Mouse (Mus musculus): ENCODE data around the gene Stim2. TPM values are rescaled to one million over a fixed set of nuclear protein-coding genes. Genes with fewer than 3 reads are reported as not detected.

Gene Stim2
- polyA plus RNA-seq, 1 experiment from 2014 or later, result 19.6 TPM

DNA sequence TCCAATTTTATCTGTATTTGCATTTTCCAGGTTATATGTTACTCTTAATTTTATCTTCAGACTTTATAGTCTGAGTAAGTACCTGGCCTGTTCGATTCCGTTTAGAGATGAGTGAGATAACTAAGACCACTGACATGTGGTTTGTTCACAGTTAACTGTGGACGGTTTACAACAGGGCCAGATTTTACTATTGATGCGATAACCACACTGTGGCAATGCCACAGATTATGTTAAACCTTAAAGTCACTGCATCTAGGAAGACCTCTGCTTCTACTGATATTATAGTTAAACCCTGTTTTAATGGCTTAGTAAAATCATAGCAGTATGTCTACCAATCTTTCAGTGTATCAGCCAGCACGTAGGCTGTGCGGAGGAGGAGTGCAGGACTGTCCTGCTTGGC is 53.9 kb downstream of the Stim2 start:
- Histone ChIP-seq H3K4me1 (peaks cover 16% of the 10 kb centered on the region), H3K36me3 (peaks cover 14% of the 10 kb centered on the region; the same call in 1 of the 2 replicates), H3K4me2 (no peak overlapping the region), H3K9ac (no peak overlapping the region), H3K9me3 (replicated peaks) (no peaks in the 10 kb centered on the region), H3K27me3 (no peaks in the 10 kb centered on the region), H3K4me3 (replicated peaks) (no peak overlapping the region), H3K27ac (no peak overlapping the region)
- ATAC-seq (replicated peaks; ENCODE audit: low FRiP score), result no peak
- 80% methylated on average over 6 of the region's 6 CpGs for WGBS

GRCm38 (mm10) chr5:54053673-54054366 is 55.5 kb downstream of the Stim2 start:
- Histone ChIP-seq H3K27ac (no peak overlapping the region), H3K4me3 (replicated peaks) (no peak overlapping the region), H3K36me3 (peaks cover 25% of the 10 kb centered on the region), H3K4me1 (peaks cover 16% of the 10 kb centered on the region), H3K27me3 (no peaks in the 10 kb centered on the region), H3K9me3 (replicated peaks) (0 out of 2 replicates have a peak, but pooled peaks cover 2% of the 10 kb centered on the region), H3K9ac (no peak overlapping the region), H3K4me2 (no peak overlapping the region)
- 73% methylated on average over 7 of the region's 7 CpGs for WGBS
- ATAC-seq (replicated peaks; ENCODE audit: low FRiP score), result no peak

DNA sequence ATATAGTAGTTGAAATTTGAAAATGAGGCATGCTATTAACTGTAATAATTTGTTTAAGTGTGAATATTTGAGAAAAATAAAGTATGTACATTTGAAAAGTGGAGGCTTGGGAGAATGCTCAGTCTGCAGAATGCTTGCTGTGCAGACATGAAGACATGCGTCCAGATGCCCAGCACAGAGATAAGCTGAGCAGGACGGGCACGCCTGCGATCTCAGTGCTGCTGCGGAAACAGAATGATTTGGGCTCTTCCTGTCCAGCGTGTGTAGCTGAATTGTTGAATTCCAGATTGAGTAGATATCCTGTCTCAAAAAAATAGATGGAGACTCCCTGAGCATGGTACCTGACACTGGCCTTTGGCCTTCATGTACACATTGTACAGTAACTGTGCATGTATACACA is 58.0 kb downstream of the Stim2 start:
- Histone ChIP-seq H3K4me1 (no peaks in the 10 kb centered on the region), H3K4me3 (replicated peaks) (no peak overlapping the region), H3K27ac (no peak overlapping the region), H3K4me2 (no peak overlapping the region), H3K9me3 (replicated peaks) (0 out of 2 replicates have a peak, but pooled peaks cover 2% of the 10 kb centered on the region), H3K27me3 (no peaks in the 10 kb centered on the region), H3K36me3 (peaks cover 25% of the 10 kb centered on the region), H3K9ac (no peak overlapping the region)
- 78% methylated on average over 6 of the region's 6 CpGs for WGBS
- ATAC-seq (replicated peaks; ENCODE audit: low FRiP score), result no peak

- H3K36me3 ChIP-seq, result peaks cover 22% of the 10 kb centered on the region
- H3K27ac ChIP-seq, result no peak overlapping the region
- H3K4me1 ChIP-seq, result 0 out of 2 replicates have a peak, but pooled peaks cover 2% of the 10 kb centered on the region
- H3K4me2 ChIP-seq, result no peak overlapping the region
- no peak overlapping the region for H3K9ac ChIP-seq
- no peak overlapping the region for H3K4me3 ChIP-seq (replicated peaks)
- 75% methylated on average over 6 of the region's 6 CpGs for WGBS
- 0 out of 2 replicates have a peak, but pooled peaks cover 2% of the 10 kb centered on the region for H3K9me3 ChIP-seq (replicated peaks)
- no peak for ATAC-seq (replicated peaks; ENCODE audit: low FRiP score)
- no peaks in the 10 kb centered on the region for H3K27me3 ChIP-seq
These were observed 61.7 kb downstream of the Stim2 start for GRCm38 (mm10) chr5:54059998-54060397.

DNA sequence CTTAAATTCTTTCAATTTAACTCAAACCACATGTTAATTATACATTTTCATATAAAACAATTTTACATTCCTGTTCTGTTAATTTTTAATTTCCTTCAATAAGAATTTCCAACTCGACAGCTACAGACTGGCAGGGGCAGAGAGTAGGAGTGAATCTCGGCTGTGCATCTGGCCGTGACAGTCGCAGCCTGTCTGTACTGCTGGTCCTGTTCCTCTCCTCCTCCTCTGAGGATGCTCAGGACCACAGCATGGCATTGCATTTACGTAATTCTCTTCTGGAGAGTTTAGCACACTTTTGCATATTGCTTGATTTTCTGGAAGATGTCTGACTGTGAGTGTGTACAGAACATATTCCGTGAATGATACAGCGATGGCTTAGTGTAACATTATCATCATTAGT is 63.8 kb downstream of the Stim2 start:
- WGBS, result 63% methylated on average over 7 of the region's 7 CpGs
- H3K4me3 ChIP-seq (replicated peaks), result no peak overlapping the region
- H3K36me3 ChIP-seq, result peaks cover 11% of the 10 kb centered on the region
- H3K27ac ChIP-seq, result no peak overlapping the region
- H3K9ac ChIP-seq, result no peak overlapping the region
- H3K4me2 ChIP-seq, result no peak overlapping the region
- H3K27me3 ChIP-seq, result no peaks in the 10 kb centered on the region
- ATAC-seq (replicated peaks; ENCODE audit: low FRiP score), result no peak; the same call in 1 of the 2 replicates
- 0 out of 2 replicates have a peak, but pooled peaks cover 2% of the 10 kb centered on the region for H3K9me3 ChIP-seq (replicated peaks)
- 0 out of 2 replicates have a peak, but pooled peaks cover 2% of the 10 kb centered on the region for H3K4me1 ChIP-seq

- Histone ChIP-seq H3K27me3 (no peaks in the 10 kb centered on the region), H3K4me3 (replicated peaks) (no peak overlapping the region), H3K4me1 (peaks cover under 1% of the 10 kb centered on the region; the same call in 1 of the 2 replicates), H3K36me3 (no peaks in the 10 kb centered on the region), H3K9me3 (replicated peaks) (no peaks in the 10 kb centered on the region), H3K4me2 (no peak overlapping the region), H3K27ac (no peak overlapping the region), H3K9ac (no peak overlapping the region)
- 90% methylated on average over 3 of the region's 3 CpGs for WGBS
- ATAC-seq (replicated peaks; ENCODE audit: low FRiP score), result no peak
These were observed 69.3 kb downstream of the Stim2 start for GRCm38 (mm10) chr5:54067591-54067990.

GRCm38 (mm10) chr5:54070549-54070948 is 72.2 kb downstream of the Stim2 start:
- H3K36me3 ChIP-seq, result no peaks in the 10 kb centered on the region
- ATAC-seq (replicated peaks; ENCODE audit: low FRiP score), result no peak
- no peaks in the 10 kb centered on the region for H3K27me3 ChIP-seq
- no peaks in the 10 kb centered on the region for H3K9me3 ChIP-seq (replicated peaks)
- no peak overlapping the region for H3K9ac ChIP-seq
- H3K4me1 ChIP-seq, result peaks cover 10% of the 10 kb centered on the region
- WGBS, result 84% methylated on average over 2 of the region's 2 CpGs
- no peak overlapping the region for H3K4me3 ChIP-seq (replicated peaks)
- H3K4me2 ChIP-seq, result no peak overlapping the region
- no peak overlapping the region for H3K27ac ChIP-seq

DNA sequence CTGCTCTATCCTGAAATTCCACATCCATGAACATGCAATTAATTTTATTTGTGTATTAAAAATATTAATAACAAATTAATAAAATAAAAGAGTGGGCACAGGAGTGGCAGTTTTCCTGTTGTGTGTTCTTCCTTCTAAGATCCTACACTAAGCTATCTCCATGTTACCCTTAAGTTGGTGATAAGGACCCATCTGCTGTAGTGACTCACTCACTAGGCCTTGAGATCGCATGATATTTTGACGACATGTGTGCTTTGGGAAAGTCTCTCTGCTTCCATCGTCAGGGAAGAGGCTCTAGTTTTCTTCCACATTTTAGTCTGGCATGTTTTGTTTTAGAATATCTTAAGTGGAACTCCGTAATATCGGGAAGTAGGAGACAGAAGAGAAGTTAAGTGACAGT is 73.0 kb downstream of the Stim2 start:
- H3K27ac ChIP-seq, result no peak overlapping the region
- no peaks in the 10 kb centered on the region for H3K27me3 ChIP-seq
- H3K36me3 ChIP-seq, result no peaks in the 10 kb centered on the region
- no peaks in the 10 kb centered on the region for H3K9me3 ChIP-seq (replicated peaks)
- H3K4me1 ChIP-seq, result peaks cover 10% of the 10 kb centered on the region
- H3K9ac ChIP-seq, result no peak overlapping the region
- H3K4me3 ChIP-seq (replicated peaks), result no peak overlapping the region
- WGBS, result 88% methylated on average over 5 of the region's 5 CpGs
- no peak for ATAC-seq (replicated peaks; ENCODE audit: low FRiP score)
- H3K4me2 ChIP-seq, result no peak overlapping the region

DNA sequence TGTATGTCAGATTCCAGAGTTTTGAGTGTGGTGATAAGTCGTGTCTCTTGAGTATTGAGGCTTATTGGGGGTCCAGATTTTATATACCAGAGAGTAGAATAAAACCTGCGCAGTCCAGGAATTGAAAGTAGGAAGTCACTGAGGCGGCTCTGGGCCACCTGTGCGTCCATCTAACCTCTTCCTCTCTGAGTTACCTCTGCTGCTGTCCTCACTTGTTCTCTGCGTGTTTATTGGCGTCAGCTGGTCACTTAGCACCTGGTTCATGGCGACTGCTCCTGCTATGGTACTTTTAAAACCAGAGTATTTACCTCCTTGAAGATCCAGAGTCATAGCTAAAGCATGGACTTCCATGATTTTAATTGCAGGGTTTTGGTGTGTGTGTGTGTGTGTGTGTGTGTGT is 73.4 kb downstream of the Stim2 start:
- Histone ChIP-seq H3K27ac (no peak overlapping the region), H3K9me3 (replicated peaks) (no peaks in the 10 kb centered on the region), H3K4me2 (no peak overlapping the region), H3K27me3 (no peaks in the 10 kb centered on the region), H3K4me3 (replicated peaks) (no peak overlapping the region), H3K9ac (no peak overlapping the region), H3K4me1 (peaks cover 10% of the 10 kb centered on the region), H3K36me3 (no peaks in the 10 kb centered on the region)
- WGBS, result 80% methylated on average over 7 of the region's 7 CpGs
- no peak for ATAC-seq (replicated peaks; ENCODE audit: low FRiP score)

DNA sequence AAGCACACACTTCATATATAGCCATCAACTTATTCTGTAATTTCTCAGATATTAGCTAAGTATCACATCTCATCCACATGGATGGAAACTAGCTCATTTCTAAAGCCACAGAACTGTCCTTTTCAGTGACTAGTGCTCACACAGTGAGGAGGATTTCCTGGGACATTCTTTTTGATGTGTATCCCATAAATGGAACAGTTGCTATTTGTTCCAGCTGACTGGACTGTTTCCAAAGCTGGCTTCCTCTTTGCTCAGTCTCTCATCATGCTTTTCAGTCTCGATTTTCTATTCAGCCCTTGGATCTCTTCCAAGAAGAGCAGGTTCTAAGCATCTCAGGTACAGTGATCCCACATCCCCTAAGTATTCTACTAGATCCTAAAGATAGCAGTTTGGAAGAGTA is 75.0 kb downstream of the Stim2 start:
- Histone ChIP-seq H3K4me1 (peaks cover 14% of the 10 kb centered on the region), H3K9ac (no peak overlapping the region), H3K9me3 (replicated peaks) (no peaks in the 10 kb centered on the region), H3K4me2 (no peak overlapping the region), H3K27ac (peak overlapping the region; percentile 34; the same call in 1 of the 2 replicates), H3K27me3 (no peaks in the 10 kb centered on the region), H3K36me3 (no peaks in the 10 kb centered on the region), H3K4me3 (replicated peaks) (no peak overlapping the region)
- ATAC-seq (replicated peaks; ENCODE audit: low FRiP score), result no peak
- WGBS, result 12% methylated on average over 1 of the region's 1 CpGs

GRCm38 (mm10) chr5:54079997-54080396 is 81.7 kb downstream of the Stim2 start:
- H3K36me3 ChIP-seq, result no peaks in the 10 kb centered on the region
- H3K27ac ChIP-seq, result no peak overlapping the region
- H3K9ac ChIP-seq, result no peak overlapping the region
- H3K4me1 ChIP-seq, result 0 out of 2 replicates have a peak, but pooled peaks cover 11% of the 10 kb centered on the region
- H3K4me3 ChIP-seq (replicated peaks), result no peak overlapping the region
- no peak for ATAC-seq (replicated peaks; ENCODE audit: low FRiP score)
- no peak overlapping the region for H3K4me2 ChIP-seq
- H3K9me3 ChIP-seq (replicated peaks), result no peaks in the 10 kb centered on the region
- H3K27me3 ChIP-seq, result no peaks in the 10 kb centered on the region
- 91% methylated on average over 1 of the region's 1 CpGs for WGBS

GRCm38 (mm10) chr5:54087912-54088311 is 89.6 kb downstream of the Stim2 start:
- 0 out of 2 replicates have a peak, but pooled peaks cover 8% of the 10 kb centered on the region for H3K4me1 ChIP-seq
- 77% methylated on average over 3 of the region's 3 CpGs for WGBS

More at GRCm38 (mm10) chr5:54087912-54088311, 89.6 kb downstream of the Stim2 start:
- H3K4me2 ChIP-seq, result no peak overlapping the region
- H3K27me3 ChIP-seq, result no peaks in the 10 kb centered on the region
- no peaks in the 10 kb centered on the region for H3K36me3 ChIP-seq
- ATAC-seq (replicated peaks; ENCODE audit: low FRiP score), result no peak
- no peaks in the 10 kb centered on the region for H3K9me3 ChIP-seq (replicated peaks)
- H3K9ac ChIP-seq, result no peak overlapping the region
- no peak overlapping the region for H3K27ac ChIP-seq
- H3K4me3 ChIP-seq (replicated peaks), result no peak overlapping the region
